Mouse (Mus musculus): ENCODE results near the gene Gfpt1. TPM values are rescaled to one million over a fixed set of nuclear protein-coding genes. Genes with fewer than 3 reads are reported as not detected.

Gfpt1 gene
- polyA plus RNA-seq, 1 experiment, result 10.5 TPM

DNA sequence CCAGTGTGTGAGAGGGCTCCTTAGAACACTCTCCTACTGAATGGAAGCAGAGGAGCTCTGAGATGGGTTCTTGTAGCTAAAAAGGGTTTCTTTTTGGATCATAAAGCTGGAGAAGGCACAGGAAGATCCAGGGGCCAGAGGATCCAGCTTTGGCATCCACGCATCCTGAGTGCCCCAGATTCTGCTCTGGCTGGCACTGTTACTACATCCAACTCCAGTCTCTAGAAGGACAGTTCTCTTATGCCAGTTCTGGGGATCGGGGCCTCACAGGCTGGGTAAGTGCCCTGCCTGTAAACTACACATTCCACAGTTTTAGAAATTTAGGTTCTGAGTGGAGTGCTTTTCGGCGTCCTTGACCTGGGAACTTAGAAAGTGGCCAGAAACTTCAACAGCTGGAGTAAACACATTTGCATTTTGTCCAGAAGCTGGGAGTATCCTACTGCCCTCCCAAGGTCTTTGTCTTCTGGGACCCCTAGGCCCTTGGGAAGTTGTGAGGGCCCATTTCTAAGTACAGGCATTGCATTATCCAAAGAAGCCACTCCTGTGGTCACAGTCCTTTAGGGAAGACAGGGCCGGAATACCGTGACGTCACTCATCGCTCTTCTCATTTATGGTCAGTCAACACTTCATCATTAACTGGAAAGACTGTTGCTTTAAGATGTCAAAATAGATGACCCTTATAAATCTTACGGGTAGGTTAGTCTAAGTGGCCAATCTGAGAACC is 57.8 kb downstream of the Gfpt1 start:
- Histone ChIP-seq H3K4me3 (ENCODE audit: insufficient read depth, poor library complexity, severe bottlenecking) (no peak overlapping the region), H3K36me3 (ENCODE audit: control insufficient read depth, insufficient read depth) (no peaks in the 10 kb centered on the region), H3K27me3 (ENCODE audit: control insufficient read depth, insufficient read depth, insufficient read length) (no peaks in the 10 kb centered on the region), H3K79me2 (ENCODE audit: control insufficient read depth, insufficient read depth) (no peaks in the 10 kb centered on the region), H3ac (ENCODE audit: control insufficient read depth, insufficient read length, low read depth) (no peak overlapping the region), H3K79me3 (ENCODE audit: low read depth) (no peaks in the 10 kb centered on the region)
- no peak for TF ChIP-seq MYOG (IDR thresholded peaks at IDR 0.05; ENCODE audit: control insufficient read depth, extremely low read depth, insufficient read length)
- no peak for TF ChIP-seq CEBPB (IDR thresholded peaks at IDR 0.05; ENCODE audit: low read depth)
- TF ChIP-seq FOSL1 (IDR thresholded peaks at IDR 0.05; ENCODE audit: insufficient read depth, low read length, poor library complexity, severe bottlenecking), result no peak
- TF ChIP-seq MYOD1 (IDR thresholded peaks at IDR 0.05; ENCODE audit: control insufficient read depth, insufficient read length, low read depth), result no peak
- TF ChIP-seq MAX (IDR thresholded peaks at IDR 0.05), result no peak
- TF ChIP-seq USF1 (IDR thresholded peaks at IDR 0.05; ENCODE audit: low read depth), result no peak
- TF ChIP-seq CTCF (IDR thresholded peaks at IDR 0.05; ENCODE audit: control insufficient read depth, insufficient read depth, insufficient read length), result no peak

DNA sequence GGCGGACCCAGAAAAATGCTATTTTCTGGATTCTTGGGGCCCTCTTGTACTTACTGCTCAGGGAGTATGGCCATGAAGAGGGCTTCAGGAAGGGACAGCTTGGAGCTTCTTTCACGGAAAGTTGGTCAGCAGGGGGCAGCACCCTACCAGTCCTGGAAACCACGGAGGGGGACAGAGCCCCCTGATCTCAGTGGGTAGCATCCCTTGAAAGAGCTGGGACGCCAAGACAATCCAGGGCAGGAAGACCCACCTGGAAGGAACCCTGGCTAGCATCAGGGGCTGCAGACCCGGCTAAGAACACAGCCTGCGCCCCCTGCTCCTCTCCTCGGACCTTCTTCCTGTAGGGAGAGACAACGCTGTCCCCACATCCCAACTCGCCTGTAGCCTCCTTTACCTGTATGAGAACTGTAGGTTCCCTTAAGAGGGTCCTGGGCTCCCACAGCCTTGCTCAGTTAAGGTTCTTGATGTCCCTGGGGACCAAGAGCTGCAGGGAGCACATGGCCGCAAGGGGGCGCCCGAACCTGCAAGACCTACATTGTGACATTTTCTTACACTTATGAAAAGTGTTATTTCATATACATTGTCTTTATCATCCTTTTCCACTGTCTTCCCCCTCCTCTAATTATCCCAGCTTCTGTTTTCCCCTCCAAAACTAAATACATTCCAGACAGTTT is 58.8 kb downstream of the Gfpt1 start:
- Histone ChIP-seq H3K36me3 (ENCODE audit: control insufficient read depth, insufficient read depth) (no peaks in the 10 kb centered on the region), H3K79me2 (ENCODE audit: control insufficient read depth, insufficient read depth) (no peaks in the 10 kb centered on the region), H3ac (ENCODE audit: control insufficient read depth, insufficient read length, low read depth) (peak overlapping the region; percentile 3), H3K4me3 (ENCODE audit: insufficient read depth, poor library complexity, severe bottlenecking) (no peak overlapping the region), H3K79me3 (ENCODE audit: low read depth) (no peaks in the 10 kb centered on the region), H3K27me3 (ENCODE audit: control insufficient read depth, insufficient read depth, insufficient read length) (no peaks in the 10 kb centered on the region)
- TF ChIP-seq CTCF (IDR thresholded peaks at IDR 0.05; ENCODE audit: control insufficient read depth, insufficient read depth, insufficient read length) (peak; percentile 70), MAX (IDR thresholded peaks at IDR 0.05) (no peak)

GRCm38 (mm10) chr6:87101955-87102353 is 59.3 kb downstream of the Gfpt1 start:
- Histone ChIP-seq H3K79me2 (ENCODE audit: control insufficient read depth, insufficient read depth) (no peaks in the 10 kb centered on the region), H3K79me3 (ENCODE audit: low read depth) (no peaks in the 10 kb centered on the region), H3K27me3 (ENCODE audit: control insufficient read depth, insufficient read depth, insufficient read length) (no peaks in the 10 kb centered on the region), H3K4me3 (ENCODE audit: insufficient read depth, poor library complexity, severe bottlenecking) (no peak overlapping the region), H3K36me3 (ENCODE audit: control insufficient read depth, insufficient read depth) (no peaks in the 10 kb centered on the region), H3ac (ENCODE audit: control insufficient read depth, insufficient read length, low read depth) (no peak overlapping the region)
- no peak for TF ChIP-seq MYOG (IDR thresholded peaks at IDR 0.05; ENCODE audit: control insufficient read depth, extremely low read depth, insufficient read length)
- no peak for TF ChIP-seq MYOD1 (IDR thresholded peaks at IDR 0.05; ENCODE audit: control insufficient read depth, insufficient read length, low read depth)
- no peak for TF ChIP-seq MAX (IDR thresholded peaks at IDR 0.05)
- no peak for TF ChIP-seq CEBPB (IDR thresholded peaks at IDR 0.05; ENCODE audit: low read depth)
- no peak for TF ChIP-seq USF1 (IDR thresholded peaks at IDR 0.05; ENCODE audit: low read depth)
- no peak for TF ChIP-seq FOSL1 (IDR thresholded peaks at IDR 0.05; ENCODE audit: insufficient read depth, low read length, poor library complexity, severe bottlenecking)
- no peak for TF ChIP-seq CTCF (IDR thresholded peaks at IDR 0.05; ENCODE audit: control insufficient read depth, insufficient read depth, insufficient read length)

- no peaks in the 10 kb centered on the region for H3K79me3 ChIP-seq (ENCODE audit: low read depth)
- no peak overlapping the region for H3ac ChIP-seq (ENCODE audit: control insufficient read depth, insufficient read length, low read depth)
- H3K79me2 ChIP-seq (ENCODE audit: control insufficient read depth, insufficient read depth), result no peaks in the 10 kb centered on the region
- TF ChIP-seq MYOD1 (IDR thresholded peaks at IDR 0.05; ENCODE audit: control insufficient read depth, insufficient read length, low read depth) (no peak), CTCF (IDR thresholded peaks at IDR 0.05; ENCODE audit: control insufficient read depth, insufficient read depth, insufficient read length) (no peak), MAX (IDR thresholded peaks at IDR 0.05) (no peak), USF1 (IDR thresholded peaks at IDR 0.05; ENCODE audit: low read depth) (no peak), MYOG (IDR thresholded peaks at IDR 0.05; ENCODE audit: control insufficient read depth, extremely low read depth, insufficient read length) (no peak), FOSL1 (IDR thresholded peaks at IDR 0.05; ENCODE audit: insufficient read depth, low read length, poor library complexity, severe bottlenecking) (no peak), CEBPB (IDR thresholded peaks at IDR 0.05; ENCODE audit: low read depth) (no peak)
- H3K27me3 ChIP-seq (ENCODE audit: control insufficient read depth, insufficient read depth, insufficient read length), result no peaks in the 10 kb centered on the region
- no peak overlapping the region for H3K4me3 ChIP-seq (ENCODE audit: insufficient read depth, poor library complexity, severe bottlenecking)
- H3K36me3 ChIP-seq (ENCODE audit: control insufficient read depth, insufficient read depth), result no peaks in the 10 kb centered on the region
These were observed 59.8 kb downstream of the Gfpt1 start for GRCm38 (mm10) chr6:87102421-87102911.

- no peak overlapping the region for H3ac ChIP-seq (ENCODE audit: control insufficient read depth, insufficient read length, low read depth)
- no peaks in the 10 kb centered on the region for H3K36me3 ChIP-seq (ENCODE audit: control insufficient read depth, insufficient read depth)
- H3K4me3 ChIP-seq (ENCODE audit: insufficient read depth, poor library complexity, severe bottlenecking), result no peak overlapping the region
- no peak for TF ChIP-seq MYOG (IDR thresholded peaks at IDR 0.05; ENCODE audit: control insufficient read depth, extremely low read depth, insufficient read length)
- TF ChIP-seq USF1 (IDR thresholded peaks at IDR 0.05; ENCODE audit: low read depth), result no peak
- no peak for TF ChIP-seq FOSL1 (IDR thresholded peaks at IDR 0.05; ENCODE audit: insufficient read depth, low read length, poor library complexity, severe bottlenecking)
- TF ChIP-seq CTCF (IDR thresholded peaks at IDR 0.05; ENCODE audit: control insufficient read depth, insufficient read depth, insufficient read length), result no peak
- no peak for TF ChIP-seq MAX (IDR thresholded peaks at IDR 0.05)
- TF ChIP-seq MYOD1 (IDR thresholded peaks at IDR 0.05; ENCODE audit: control insufficient read depth, insufficient read length, low read depth), result no peak
- no peak for TF ChIP-seq CEBPB (IDR thresholded peaks at IDR 0.05; ENCODE audit: low read depth)
- H3K27me3 ChIP-seq (ENCODE audit: control insufficient read depth, insufficient read depth, insufficient read length), result no peaks in the 10 kb centered on the region
- no peaks in the 10 kb centered on the region for H3K79me2 ChIP-seq (ENCODE audit: control insufficient read depth, insufficient read depth)
- H3K79me3 ChIP-seq (ENCODE audit: low read depth), result no peaks in the 10 kb centered on the region
These were observed 60.7 kb downstream of the Gfpt1 start for GRCm38 (mm10) chr6:87103314-87103713.

All from C2C12 (cell line).